Mouse (Mus musculus) midbrain, embryonic 14.5 days (tissue): ENCODE measurements around the gene Ryr1. TPM values are rescaled to one million over a fixed set of nuclear protein-coding genes. Genes with fewer than 3 reads are reported as not detected.
A peak's percentile ranks its signal among the peaks of the same experiment; 100 is the strongest.

Experiments
- ATAC-seq: fragments of 200-750 bp; cut with Nextera tagmentation; 2 replicates; pipeline ENCODE4 v1.8.0; 2017; ENCODE audit warnings: moderate number of reproducible peaks, moderate library complexity; ENCODE audit not compliant: low FRiP score, low TSS enrichment
- DNase-seq: peaks from one replicate; pipeline ENCODE4 v3.0.0-alpha.2; 2015
- H3K27ac ChIP-seq: fragments of 300-500 bp; sonication (generic); replicated peaks from 2 replicates; pipeline ENCODE4 v1.5.1; 2014; ENCODE audit warnings: mild to moderate bottlenecking, low read depth, low read length, moderate library complexity
- H3K27me3 ChIP-seq: fragments of 300-500 bp; sonication (generic); 2 replicates; pipeline ENCODE4 v1.6.1; 2014; ENCODE audit warnings: low read length, control low read depth, mixed read lengths; ENCODE audit not compliant: control insufficient read depth, insufficient read depth
- H3K36me3 ChIP-seq: fragments of 300-500 bp; sonication (generic); 2 replicates; pipeline ENCODE4 v1.6.1; 2014; ENCODE audit warnings: low read length, control low read depth; ENCODE audit not compliant: control insufficient read depth, insufficient read depth
- H3K4me1 ChIP-seq: fragments of 300-500 bp; sonication (generic); 2 replicates; pipeline ENCODE4 v1.6.1; 2014; ENCODE audit warnings: mild to moderate bottlenecking, antibody characterized with exemption, low read length, control low read depth; ENCODE audit not compliant: control insufficient read depth, insufficient read depth
- H3K4me2 ChIP-seq: fragments of 300-500 bp; sonication (generic); 2 replicates; pipeline ENCODE4 v1.6.1; 2014; ENCODE audit warnings: mild to moderate bottlenecking, low read length, moderate library complexity
- H3K4me3 ChIP-seq: fragments of 300-500 bp; sonication (generic); replicated peaks from 2 replicates; pipeline ENCODE4 v1.5.1; 2014; ENCODE audit warnings: low read depth, low read length
- H3K9ac ChIP-seq: fragments of 300-500 bp; sonication (generic); replicated peaks from 2 replicates; pipeline ENCODE4 v1.6.1; 2014; ENCODE audit warnings: mild to moderate bottlenecking, low read length, moderate library complexity
- H3K9me3 ChIP-seq: fragments of 300-500 bp; sonication (generic); 2 replicates; pipeline ENCODE4 v1.6.1; 2016; ENCODE audit warnings: low read length, control low read depth, mixed read lengths; ENCODE audit not compliant: control insufficient read depth
- WGBS: fragments of 180-500 bp; shearing (Covaris S2); extraction: QIAGEN DNeasy Blood & Tissue Kit; methylation state at CpG from one replicate; pipeline ENCODE4 v1.1.7; 2014; 5-methylcytosine and 5-hydroxymethylcytosine counted together
- polyA plus RNA-seq: library from polyadenylated mRNA; unstranded; fragments of >200 nt; fragmentation: Nextera tagmentation; extraction: Ambion mirVana; gene quantifications from 2 replicates; pipeline ENCODE4 v1.2.1, GENCODE M21; 2014

The Ryr1 gene
- polyA plus RNA-seq, 1 experiment from 2014 or later: 5.2 TPM

DNA sequence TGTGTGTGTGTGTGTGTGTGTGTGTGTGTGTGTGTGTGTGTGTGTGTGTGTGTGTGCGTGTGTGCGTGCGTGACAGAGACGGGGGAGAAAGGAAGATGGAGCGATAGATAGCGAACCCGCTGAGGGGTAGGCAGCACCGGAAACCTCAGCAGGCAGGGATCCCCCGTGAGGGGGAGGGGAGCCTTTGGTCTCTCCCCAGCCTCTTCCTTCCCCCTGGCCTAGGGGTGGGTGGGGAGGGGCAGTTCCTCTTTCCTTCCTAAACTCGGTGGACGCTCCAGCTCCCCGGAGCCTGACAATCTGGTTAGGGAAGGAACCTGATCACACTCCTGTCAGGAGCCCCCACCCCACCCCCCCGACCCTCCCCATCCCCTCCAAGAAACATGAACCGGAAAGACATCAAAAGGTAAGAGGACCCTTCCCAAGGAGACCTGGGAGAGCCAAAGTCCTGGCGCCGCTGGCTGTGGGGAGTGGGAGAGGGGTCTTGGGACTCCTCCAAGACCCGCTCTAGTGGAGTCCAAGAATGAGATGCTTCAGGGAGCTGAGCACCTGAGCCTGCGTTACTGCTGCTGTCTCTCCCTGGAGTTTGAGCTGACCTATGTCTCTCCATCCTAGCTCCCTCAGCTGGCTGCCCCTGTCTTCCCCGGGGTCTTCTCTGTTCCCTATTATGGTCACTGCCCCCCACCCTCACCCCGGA lies 9.9 kb upstream of the Ryr1 start, which contains the start of gene Rasgrp4:
Gene Rasgrp4, plus strand, starts transcription at position 159 of the 694 bp plus-strand sequence.
- Histone ChIP-seq H3K9ac (peak within 1 kb of the TSS; percentile 42; the same call in 1 of the 2 replicates), H3K36me3 (no peaks in the 10 kb centered on the region), H3K9me3 (no peaks in the 10 kb centered on the region), H3K27me3 (peaks cover 10% of the 10 kb centered on the region; the same call in 1 of the 2 replicates), H3K27ac (no peak within 1 kb of the TSS), H3K4me2 (peak within 1 kb of the TSS; percentile 52), H3K4me1 (no peaks in the 10 kb centered on the region), H3K4me3 (peak within 1 kb of the TSS; percentile 18; the same call in 1 of the 2 replicates)
- peak; percentile 48 for DNase-seq
- WGBS: under 1% methylated on average over 19 of the region's 20 CpGs
- ATAC-seq: no peak

- peaks cover 10% of the 10 kb centered on the region; the same call in 1 of the 2 replicates for H3K27me3 ChIP-seq
- no peaks in the 10 kb centered on the region for H3K9me3 ChIP-seq
- H3K9ac ChIP-seq: peak overlapping the region; percentile 42; the same call in 1 of the 2 replicates
- H3K4me2 ChIP-seq: peak overlapping the region; percentile 52
- H3K4me1 ChIP-seq: no peaks in the 10 kb centered on the region
- ATAC-seq (no peak), DNase-seq (peak; percentile 26)
- 3% methylated on average over 4 of the region's 4 CpGs for WGBS
- no peak overlapping the region for H3K27ac ChIP-seq
- 0 out of 2 replicates have a peak overlapping the region, but pooled peaks have one; percentile 18 for H3K4me3 ChIP-seq
- H3K36me3 ChIP-seq: no peaks in the 10 kb centered on the region
Measured at GRCm38 (mm10) chr7:29134230-29134629, 9.3 kb upstream of the Ryr1 start.

DNA sequence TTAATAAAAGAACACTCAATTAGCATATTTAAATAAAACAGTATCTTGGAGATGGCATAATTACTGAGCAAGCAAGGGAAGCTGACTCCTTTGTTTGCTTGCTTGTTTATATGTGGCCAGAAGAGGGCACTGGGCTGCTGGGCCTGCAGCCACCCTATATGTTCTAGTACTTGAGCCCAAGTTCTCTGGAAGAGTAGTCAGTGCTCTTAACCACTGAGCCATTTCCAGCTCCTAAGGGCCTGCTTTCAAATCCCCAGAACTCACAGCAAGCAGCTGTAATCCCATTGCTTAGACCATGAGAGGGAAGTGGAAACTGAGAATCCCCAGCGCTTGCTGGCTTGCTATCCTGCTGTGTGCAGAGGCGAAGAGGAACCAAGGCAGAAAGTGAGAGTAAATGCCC lies 3.7 kb upstream of the Ryr1 start:
- no peak for ATAC-seq
- no peak overlapping the region for H3K27ac ChIP-seq
- no peaks in the 10 kb centered on the region for H3K36me3 ChIP-seq
- H3K27me3 ChIP-seq: no peaks in the 10 kb centered on the region
- peak; percentile 48 for DNase-seq
- no peaks in the 10 kb centered on the region for H3K9me3 ChIP-seq
- WGBS: 36% methylated on average over 2 of the region's 2 CpGs
- H3K4me3 ChIP-seq: no peak overlapping the region
- no peak overlapping the region for H3K9ac ChIP-seq
- no peak overlapping the region for H3K4me2 ChIP-seq
- H3K4me1 ChIP-seq: peaks cover 8% of the 10 kb centered on the region; the same call in 1 of the 2 replicates

DNA sequence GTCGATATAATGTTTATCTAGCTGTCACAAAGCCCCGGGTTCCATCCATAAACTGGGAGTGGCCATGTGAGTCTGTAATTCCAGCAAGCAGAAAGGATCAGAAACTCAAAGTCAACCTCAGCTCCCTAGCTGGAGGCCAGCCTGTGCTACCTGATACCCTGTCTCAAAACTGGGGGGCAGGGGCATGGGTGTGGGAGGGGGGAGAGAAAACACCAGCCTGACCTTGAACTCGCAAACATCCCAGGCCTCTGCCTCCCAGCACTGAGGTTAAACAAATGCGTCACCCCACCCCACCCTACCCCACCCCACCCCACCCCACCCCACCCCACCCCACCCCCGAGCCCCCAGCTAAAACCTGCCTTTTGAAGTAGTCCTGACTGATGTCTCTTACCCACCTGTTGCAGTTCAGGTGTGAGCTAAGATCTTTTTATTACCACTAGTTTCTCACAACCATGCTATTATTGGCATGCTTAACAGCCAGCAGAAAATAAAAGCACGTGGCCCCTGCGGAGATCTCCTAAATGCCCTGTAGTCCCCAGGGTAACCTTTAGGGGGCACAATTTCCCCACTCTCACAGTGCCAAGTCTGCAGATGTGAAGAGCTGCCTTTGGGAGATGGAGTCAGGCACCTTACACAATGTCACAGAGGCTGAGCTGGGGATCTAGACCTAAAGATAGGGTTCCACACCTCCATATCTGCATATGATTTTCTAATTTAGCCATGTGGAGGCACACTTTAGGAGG lies 1.4 kb upstream of the Ryr1 start:
- no peaks in the 10 kb centered on the region for H3K9me3 ChIP-seq
- no peak for ATAC-seq

DNA sequence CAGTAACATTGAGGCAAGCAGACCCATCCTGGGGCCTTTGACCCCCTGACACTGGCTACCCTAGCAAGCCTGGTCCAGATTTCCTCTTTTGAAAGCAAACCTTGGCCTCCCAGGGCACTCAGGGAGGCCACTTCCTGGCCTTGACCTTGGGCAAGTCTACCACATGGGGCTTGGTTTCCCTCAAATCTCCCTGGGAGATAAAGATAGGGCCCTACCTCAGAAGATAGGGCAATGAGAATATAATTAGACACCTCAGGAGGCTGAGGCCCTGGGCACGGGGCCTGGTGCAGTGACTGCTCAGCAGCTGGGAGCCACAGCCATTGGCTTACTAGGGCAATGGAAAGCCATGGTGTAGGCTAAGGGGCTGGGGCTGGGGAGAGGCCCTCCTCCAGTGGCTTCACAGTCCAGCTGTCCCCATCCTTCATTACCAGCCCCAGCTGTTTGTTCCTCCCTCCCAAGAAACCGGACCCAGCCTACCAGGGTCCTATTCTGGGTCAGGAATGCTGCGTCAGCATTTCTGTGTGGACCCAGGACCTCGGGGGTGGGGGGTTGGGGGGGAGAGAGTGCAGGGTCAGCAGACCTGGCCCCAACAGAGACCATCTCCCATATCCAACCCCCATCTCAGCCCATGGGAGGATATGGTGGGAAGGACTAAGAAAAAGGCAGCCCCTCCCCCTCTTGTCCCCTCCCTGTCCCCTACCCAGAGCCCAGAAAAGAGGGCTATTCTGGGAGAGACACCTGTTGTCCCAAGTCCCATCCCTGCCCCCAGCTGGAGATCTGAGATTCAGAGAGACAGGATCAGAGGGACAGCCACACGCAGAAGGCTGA lies 1.2 kb downstream of the Ryr1 start:
- Histone ChIP-seq H3K36me3 (no peaks in the 10 kb centered on the region), H3K4me2 (no peak overlapping the region), H3K27me3 (no peaks in the 10 kb centered on the region), H3K4me1 (peaks cover 8% of the 10 kb centered on the region; the same call in 1 of the 2 replicates), H3K9me3 (no peaks in the 10 kb centered on the region), H3K9ac (no peak overlapping the region), H3K27ac (no peak overlapping the region), H3K4me3 (no peak overlapping the region)
- no peak for ATAC-seq
- 64% methylated on average over 5 of the region's 5 CpGs for WGBS
- DNase-seq: no peak

More for the DNA sequence above, 1.4 kb upstream of the Ryr1 start:
- H3K4me2 ChIP-seq: no peak overlapping the region
- H3K27me3 ChIP-seq: no peaks in the 10 kb centered on the region
- no peaks in the 10 kb centered on the region for H3K36me3 ChIP-seq
- peaks cover 8% of the 10 kb centered on the region; the same call in 1 of the 2 replicates for H3K4me1 ChIP-seq
- no peak overlapping the region for H3K9ac ChIP-seq
- H3K4me3 ChIP-seq: no peak overlapping the region
- no peak overlapping the region for H3K27ac ChIP-seq
- peak; percentile 37 for DNase-seq
- WGBS: 36% methylated on average over 7 of the region's 7 CpGs

- WGBS: 92% methylated on average over 9 of the region's 9 CpGs
- H3K36me3 ChIP-seq: no peaks in the 10 kb centered on the region
- no peak overlapping the region for H3K9ac ChIP-seq
- peaks cover 8% of the 10 kb centered on the region; the same call in 1 of the 2 replicates for H3K4me1 ChIP-seq
- no peaks in the 10 kb centered on the region for H3K27me3 ChIP-seq
- H3K9me3 ChIP-seq: no peaks in the 10 kb centered on the region
- H3K4me3 ChIP-seq: no peak overlapping the region
- H3K4me2 ChIP-seq: no peak overlapping the region
- ATAC-seq (no peak), DNase-seq (no peak)
- H3K27ac ChIP-seq: no peak overlapping the region
Measured at GRCm38 (mm10) chr7:29122821-29123220, 2.2 kb downstream of the Ryr1 start.

DNA sequence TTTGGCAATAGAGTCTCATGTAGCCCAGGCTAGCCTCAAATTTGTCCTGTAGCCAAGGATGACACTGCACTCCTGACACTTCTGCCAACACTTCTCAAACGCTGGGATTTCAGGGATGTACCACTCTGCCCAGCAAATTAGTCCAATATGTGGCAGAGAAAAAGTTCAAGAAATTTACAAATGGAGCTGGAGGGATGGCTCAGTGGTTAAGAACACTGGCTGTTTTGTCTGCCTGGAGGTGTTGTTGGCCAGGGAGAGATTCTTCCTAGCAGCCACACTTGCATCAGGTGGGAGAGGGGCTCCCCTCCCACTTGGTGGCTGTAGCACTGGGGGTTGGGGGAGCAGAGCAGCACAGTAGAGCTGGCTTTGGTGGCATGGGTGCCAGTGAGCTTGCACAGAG lies 5.5 kb downstream of the Ryr1 start:
- Histone ChIP-seq H3K27ac (no peak overlapping the region), H3K4me3 (no peak overlapping the region), H3K27me3 (no peaks in the 10 kb centered on the region), H3K9ac (no peak overlapping the region), H3K4me2 (no peak overlapping the region), H3K9me3 (no peaks in the 10 kb centered on the region), H3K36me3 (no peaks in the 10 kb centered on the region), H3K4me1 (peaks cover under 1% of the 10 kb centered on the region; the same call in 1 of the 2 replicates)
- ATAC-seq (no peak), DNase-seq (no peak)
- WGBS: 84% methylated on average over 1 of the region's 1 CpGs

- ATAC-seq (no peak), DNase-seq (no peak)
- H3K9ac ChIP-seq: no peak overlapping the region
- H3K4me1 ChIP-seq: no peaks in the 10 kb centered on the region
- no peaks in the 10 kb centered on the region for H3K27me3 ChIP-seq
- H3K4me3 ChIP-seq: no peak overlapping the region
- no peaks in the 10 kb centered on the region for H3K36me3 ChIP-seq
- no peak overlapping the region for H3K27ac ChIP-seq
- H3K9me3 ChIP-seq: no peaks in the 10 kb centered on the region
- 11% methylated on average over 18 of the region's 18 CpGs for WGBS
- no peak overlapping the region for H3K4me2 ChIP-seq
Measured at GRCm38 (mm10) chr7:29118142-29118851, 6.7 kb downstream of the Ryr1 start.
